Mouse (Mus musculus) myocyte (in vitro differentiated cells): ENCODE data around the gene Gm21988.

Source experiments
- E2F4 ChIP-seq: IDR thresholded peaks from one replicate; pipeline ENCODE4 v1.6.1; 2011; ENCODE audit warnings: mild to moderate bottlenecking, control low read depth, moderate library complexity; ENCODE audit not compliant: insufficient read depth
- POLR2A ChIP-seq: IDR thresholded peaks from one replicate; pipeline ENCODE4 v1.6.1; 2011; ENCODE audit warnings: low read depth, mild to moderate bottlenecking, control low read depth, moderate library complexity; ENCODE audit not compliant: insufficient read length
- SRF ChIP-seq: IDR thresholded peaks from one replicate; pipeline ENCODE4 v1.6.1; 2011; ENCODE audit warnings: low read depth; ENCODE audit not compliant: control insufficient read depth, insufficient read length
- TCF3 ChIP-seq: IDR thresholded peaks from one replicate; pipeline ENCODE4 v1.6.1; 2011; ENCODE audit warnings: low read depth, control low read depth; ENCODE audit not compliant: insufficient read length
- USF1 ChIP-seq: IDR thresholded peaks from one replicate; pipeline ENCODE4 v1.6.1; 2011; ENCODE audit warnings: low read depth, mild to moderate bottlenecking, control low read depth, moderate library complexity

GRCm38 (mm10) chr11:70211972-70212371, 27.7 kb downstream of the Gm21988 start:
- no peak for TF ChIP-seq USF1
- no peak for TF ChIP-seq POLR2A
- no peak for TF ChIP-seq TCF3
- no peak for TF ChIP-seq E2F4
- TF ChIP-seq SRF: no peak
